Mouse (Mus musculus) brain, adult 2 months (tissue): ENCODE results near the gene Zbed4.
A peak's percentile ranks its signal among the peaks of the same experiment; 100 is the strongest.
"Not testable (repeated sequence)": the region's sequence is repeated elsewhere in the genome, so short reads cannot be mapped to it uniquely, and the experiment has no call there.

ENCODE experiments used
- DNase-seq: peaks from one replicate; pipeline ENCODE4 v3.0.0; 2011; ENCODE audit warnings: low read depth, low spot score

Zbed4 gene

DNA sequence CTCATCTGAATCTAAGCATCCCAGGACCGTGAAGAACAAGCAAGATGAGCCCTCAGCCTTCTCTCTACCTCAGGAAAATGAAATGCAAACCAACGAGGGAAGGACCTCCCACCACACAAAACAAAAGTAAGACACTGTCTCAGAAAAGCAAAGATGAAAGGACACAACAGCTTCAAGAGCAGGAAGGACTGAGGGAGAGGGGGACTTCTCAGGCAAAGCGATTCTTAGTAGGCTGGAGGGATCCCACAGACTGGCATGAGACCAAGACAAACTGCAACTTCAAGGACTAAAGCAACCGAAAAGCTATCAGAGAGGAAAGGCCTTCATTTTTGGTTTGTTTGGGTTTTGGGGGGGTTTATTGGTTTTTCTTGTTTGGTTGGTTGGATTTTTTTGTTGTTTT is 15.3 kb upstream of the Zbed4 start:
- DNase-seq: no peak

DNA sequence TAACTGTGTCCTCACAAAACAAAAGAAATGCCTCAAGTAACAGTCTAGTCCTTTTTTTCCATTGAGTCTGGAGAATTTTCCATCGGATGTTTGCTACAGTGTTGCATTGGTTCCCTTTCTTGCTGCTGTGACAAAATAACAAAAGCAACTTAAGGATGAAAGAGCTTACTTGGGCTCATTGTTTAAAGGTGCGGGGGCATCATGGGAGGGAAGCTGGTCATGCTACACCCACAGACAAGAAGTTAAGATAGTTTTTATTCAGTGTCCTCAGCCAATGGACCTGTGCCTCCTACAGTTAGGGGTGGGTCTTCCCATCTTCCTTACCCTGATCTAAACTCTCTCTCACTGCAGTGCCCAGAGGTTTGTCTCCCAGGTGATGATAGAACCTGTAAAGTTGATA is 13.0 kb upstream of the Zbed4 start:
- DNase-seq: no peak

DNA sequence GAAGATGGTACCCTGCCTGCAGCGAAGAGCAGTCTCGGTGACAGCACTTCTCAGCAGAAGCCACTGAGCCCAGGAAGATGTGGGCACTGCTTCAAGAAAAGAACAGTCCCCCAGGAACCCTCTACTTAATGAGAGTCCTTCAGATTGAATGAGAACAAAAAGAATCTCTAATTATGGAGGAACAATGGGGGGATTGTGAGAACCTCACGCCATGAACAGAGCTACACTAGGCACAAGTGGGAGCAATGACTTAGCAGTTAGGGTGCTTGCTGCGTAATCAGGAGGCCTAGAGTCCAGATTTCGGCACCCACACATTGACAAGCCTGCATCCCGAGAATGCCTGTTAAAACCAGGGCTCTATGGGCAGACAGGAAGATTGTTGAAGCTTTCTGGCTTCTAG is 10.1 kb upstream of the Zbed4 start:
- peak; percentile 56 for DNase-seq

GRCm38 (mm10) chr15:88743371-88743770 is 8.1 kb upstream of the Zbed4 start:
- not testable (repeated sequence) for DNase-seq

- DNase-seq: no peak
Measured at GRCm38 (mm10) chr15:88745347-88745746, 6.1 kb upstream of the Zbed4 start.

DNA sequence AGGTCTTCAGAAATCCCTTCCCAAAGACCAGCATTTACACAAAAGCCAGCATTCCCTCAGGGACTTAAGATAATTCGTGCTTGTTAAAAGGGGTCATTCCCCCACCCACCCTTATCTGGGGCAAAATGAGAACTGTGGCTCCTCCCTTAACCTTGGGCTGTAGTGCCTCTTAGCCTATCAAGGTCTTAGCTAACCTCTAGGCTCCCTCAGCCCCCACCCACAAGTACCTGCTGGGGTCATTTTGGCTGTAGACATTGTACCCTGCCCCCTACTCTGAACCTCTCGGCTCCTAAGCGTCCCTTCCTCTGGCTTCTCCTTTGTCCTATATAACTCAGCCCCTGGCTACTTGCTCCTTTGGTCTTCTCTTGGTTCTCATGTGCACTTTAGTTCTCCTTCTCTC is 5.5 kb upstream of the Zbed4 start:
- no peak for DNase-seq

DNA sequence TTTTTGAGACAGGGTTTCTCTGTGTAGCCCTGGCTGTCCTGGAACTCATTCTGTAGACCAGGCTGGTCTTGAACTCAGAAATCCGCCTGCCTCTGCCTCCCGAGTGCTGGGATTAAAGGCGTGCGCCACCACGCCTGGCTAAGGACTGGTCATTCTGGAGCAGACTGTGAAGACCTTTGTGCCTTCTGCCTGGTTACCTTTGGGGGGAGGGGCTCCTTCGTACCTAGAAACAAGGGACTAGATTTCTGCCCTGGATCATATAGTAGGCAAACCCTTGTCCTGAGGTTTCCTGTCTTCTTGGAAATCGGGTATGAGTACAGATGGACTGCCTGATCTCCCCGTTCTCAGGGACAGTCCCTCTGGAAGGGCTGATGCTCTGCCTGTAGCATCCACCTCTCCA is 1.8 kb upstream of the Zbed4 start:
- DNase-seq: not testable (repeated sequence)

- no peak for DNase-seq
Measured at GRCm38 (mm10) chr15:88750032-88750431, 1.4 kb upstream of the Zbed4 start.

- peak; percentile 100 for DNase-seq
Measured at GRCm38 (mm10) chr15:88750677-88751563, 540 bp upstream of the Zbed4 start.

DNA sequence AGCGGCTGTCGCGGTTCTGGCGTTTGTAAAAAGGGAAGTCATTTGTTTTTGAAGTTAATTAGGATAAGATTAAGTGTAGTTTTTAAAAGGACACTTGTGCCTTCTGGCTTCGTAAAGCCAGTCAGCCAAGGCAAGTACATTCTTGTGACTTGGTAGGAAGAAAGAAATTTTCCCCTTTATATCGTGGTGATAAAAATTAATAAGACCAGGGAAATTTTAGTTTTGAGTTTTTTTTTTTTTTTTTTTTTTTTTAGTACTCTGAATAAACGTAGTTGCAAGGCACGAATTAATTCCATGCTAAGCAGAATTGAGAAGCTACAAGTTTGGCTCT is 908 bp downstream of the Zbed4 start:
- DNase-seq: no peak

- no peak for DNase-seq
Measured at GRCm38 (mm10) chr15:88754896-88755295, 3.4 kb downstream of the Zbed4 start.

GRCm38 (mm10) chr15:88755761-88756160 is 4.3 kb downstream of the Zbed4 start:
- no peak for DNase-seq

- no peak for DNase-seq
Measured at GRCm38 (mm10) chr15:88758061-88758460, 6.6 kb downstream of the Zbed4 start.

DNA sequence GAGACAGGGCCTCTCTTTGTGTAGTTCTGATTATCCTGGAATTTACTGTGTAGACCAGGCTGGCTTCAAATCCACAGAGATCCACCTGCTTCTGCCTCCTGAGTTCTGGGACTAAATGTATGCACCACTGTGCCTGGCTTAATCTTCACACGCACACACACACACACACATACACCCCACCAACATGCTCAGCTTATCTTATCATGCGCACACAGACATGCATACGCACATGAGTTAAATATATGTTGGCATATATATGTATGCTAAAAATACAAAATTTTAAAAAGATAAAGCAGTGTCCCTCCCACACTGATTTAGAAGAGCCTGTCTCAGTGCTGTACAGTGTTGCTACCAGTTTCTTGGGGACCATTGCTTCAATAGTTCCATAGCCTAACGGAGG is 10.1 kb downstream of the Zbed4 start:
- no peak for DNase-seq

DNA sequence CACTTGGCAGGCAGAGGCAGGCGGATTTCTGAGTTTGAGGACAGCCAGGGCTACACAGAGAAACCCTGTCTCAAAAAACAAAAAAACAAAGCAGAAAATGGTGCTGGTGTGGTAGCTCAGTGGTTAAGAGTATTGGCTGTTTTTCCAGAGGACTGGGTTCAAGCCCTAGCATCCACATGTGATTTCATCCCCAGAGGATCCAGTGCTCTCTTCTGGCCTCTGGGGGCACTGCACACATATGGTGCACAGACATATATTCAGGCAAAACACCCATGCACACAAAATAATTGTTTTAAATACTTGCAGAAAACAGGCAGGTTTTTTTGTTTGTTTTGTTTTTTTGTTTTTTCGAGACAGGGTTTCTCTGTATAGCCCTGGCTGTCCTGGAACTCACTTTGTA is 14.7 kb downstream of the Zbed4 start:
- DNase-seq: not testable (repeated sequence)

GRCm38 (mm10) chr15:88768537-88768936 is 17.1 kb downstream of the Zbed4 start:
- no peak for DNase-seq

DNA sequence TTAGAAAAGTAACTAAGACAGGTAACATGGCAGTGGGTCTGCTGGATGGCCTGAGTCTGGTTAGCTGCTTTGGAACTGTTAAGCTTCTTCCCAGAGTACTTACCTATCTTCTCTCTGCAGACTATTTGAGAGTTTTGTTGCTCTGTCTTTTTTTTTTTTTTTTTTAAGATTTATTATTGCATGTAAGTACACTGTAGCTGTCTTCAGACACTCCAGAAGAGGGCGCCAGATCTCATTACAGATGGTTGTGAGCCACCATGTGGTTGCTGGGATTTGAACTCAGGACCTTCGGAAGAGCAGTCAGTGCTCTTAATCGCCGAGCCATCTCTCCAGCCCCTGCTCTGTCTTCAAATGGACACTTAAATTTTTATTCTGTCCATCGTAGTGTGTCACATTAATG is 23.2 kb downstream of the Zbed4 start:
- not testable (repeated sequence) for DNase-seq

- no peak for DNase-seq
Measured at GRCm38 (mm10) chr15:88792140-88792850, 40.8 kb downstream of the Zbed4 start.

DNA sequence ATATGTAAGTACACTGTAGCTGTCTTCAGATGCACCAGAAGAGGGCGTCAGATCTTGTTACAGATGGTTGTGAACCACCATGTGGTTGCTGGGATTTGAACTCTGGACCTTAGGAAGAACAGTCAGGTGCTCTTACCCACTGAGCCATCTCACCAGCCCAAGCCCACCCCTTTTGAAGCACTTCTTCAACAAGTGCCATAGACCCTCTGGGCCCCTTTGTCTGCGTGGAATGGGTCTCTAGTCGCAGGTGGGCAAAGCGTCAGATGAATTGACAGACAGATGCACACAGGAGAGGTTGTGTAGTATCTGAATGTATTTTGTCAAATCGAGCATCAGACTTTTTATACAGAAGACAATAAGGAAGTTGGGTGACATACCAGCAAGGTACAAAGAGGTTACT is 43.3 kb downstream of the Zbed4 start:
- not testable (repeated sequence) for DNase-seq

- no peak for DNase-seq
Measured at GRCm38 (mm10) chr15:88799950-88800371, 48.5 kb downstream of the Zbed4 start.

- DNase-seq: no peak
Measured at GRCm38 (mm10) chr15:88800921-88801354, 49.5 kb downstream of the Zbed4 start.

DNA sequence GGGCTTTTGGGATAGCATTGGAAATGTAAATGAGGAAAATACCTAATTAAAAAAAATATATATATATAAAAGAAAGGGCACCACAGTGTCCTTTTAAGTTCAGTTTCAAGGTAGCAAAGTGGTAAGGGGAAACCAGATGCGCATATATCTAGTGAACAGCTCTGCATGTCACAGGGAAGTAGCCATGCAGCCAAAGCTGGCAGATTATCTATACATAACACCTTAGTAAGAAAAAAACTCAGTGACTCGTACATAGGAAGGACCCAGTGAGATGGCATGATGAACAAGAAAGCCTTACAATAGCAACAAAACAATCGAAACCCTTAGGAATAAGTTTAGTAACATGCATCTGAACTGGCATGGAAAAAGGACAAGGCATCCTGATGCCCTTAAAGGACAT is 50.4 kb downstream of the Zbed4 start:
- no peak for DNase-seq

DNA sequence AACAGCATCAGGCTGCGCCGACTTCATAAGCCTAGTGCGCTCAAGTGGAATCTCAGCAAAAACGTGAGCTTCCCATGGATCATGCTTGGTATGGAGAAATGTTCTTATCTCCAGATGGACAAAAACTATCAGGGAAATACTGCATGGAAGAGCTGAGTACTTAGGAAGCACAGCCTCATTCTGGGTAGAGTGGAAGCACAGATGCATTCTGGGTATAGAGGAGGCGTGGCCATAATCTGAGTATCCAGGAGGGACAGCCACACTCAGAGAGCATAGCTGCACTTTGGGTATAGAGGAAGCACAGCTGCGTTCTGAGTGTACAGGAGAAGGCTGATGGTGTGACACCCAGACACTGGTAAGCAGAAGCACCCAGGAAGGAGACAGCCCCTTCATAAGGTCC is 50.9 kb downstream of the Zbed4 start:
- no peak for DNase-seq
